Mouse (Mus musculus) ES-E14 (cell line): Measurements from ENCODE around the gene Stum.

Experiments
- CHD2 ChIP-seq: IDR thresholded peaks from 2 replicates; pipeline ENCODE4 v1.6.1; 2014; ENCODE audit warnings: mild to moderate bottlenecking, low read depth, low read length, inconsistent platforms
- MAFK ChIP-seq: IDR thresholded peaks from 2 replicates; pipeline ENCODE4 v1.6.1; 2014; ENCODE audit warnings: mild to moderate bottlenecking, low read depth, low read length, inconsistent platforms; ENCODE audit not compliant: insufficient read depth
- ZNF384 ChIP-seq: IDR thresholded peaks from 2 replicates; pipeline ENCODE4 v1.6.1; 2012; ENCODE audit warnings: low read depth, low read length, inconsistent platforms

DNA sequence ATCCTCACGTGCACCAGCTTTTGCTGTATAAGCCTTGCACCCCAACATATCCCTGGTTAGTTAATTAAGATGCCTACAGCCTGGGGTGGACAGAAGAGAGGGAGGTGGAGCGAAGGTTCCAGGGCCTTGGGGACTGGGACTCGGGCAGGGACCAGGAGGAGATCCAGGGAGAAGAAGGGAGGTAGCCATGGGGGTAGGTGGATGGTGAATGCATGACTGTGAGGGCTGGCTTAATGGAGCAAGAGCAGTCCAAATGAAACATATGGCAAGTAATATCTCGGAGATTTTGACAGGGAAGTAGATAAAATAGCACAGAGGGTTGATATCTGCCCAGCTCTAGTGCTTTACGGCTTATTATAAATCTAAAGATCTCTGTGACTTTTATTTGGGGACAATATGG, 21.6 kb upstream of the Stum start:
- no peak for TF ChIP-seq CHD2
- TF ChIP-seq ZNF384: no peak
- no peak for TF ChIP-seq MAFK
